Mouse (Mus musculus): Measurements from ENCODE around the gene Kcnb1.

Gene Kcnb1

GRCm38 (mm10) chr2:167125781-167126180 lies 64.2 kb downstream of the Kcnb1 start:
- DNase-seq, result no peak

- DNase-seq, result no peak
Measured at GRCm38 (mm10) chr2:167123936-167124335, 66.0 kb downstream of the Kcnb1 start.

- no peak for DNase-seq
Measured at GRCm38 (mm10) chr2:167122737-167123136, 67.2 kb downstream of the Kcnb1 start.

- DNase-seq, result no peak
Measured at GRCm38 (mm10) chr2:167121996-167122395, 68.0 kb downstream of the Kcnb1 start.

- no peak for DNase-seq
Measured at GRCm38 (mm10) chr2:167121228-167121627, 68.7 kb downstream of the Kcnb1 start.

- DNase-seq, result no peak
Measured at GRCm38 (mm10) chr2:167120186-167120830, 69.6 kb downstream of the Kcnb1 start.

- no peak for DNase-seq
Measured at GRCm38 (mm10) chr2:167118046-167118445, 71.9 kb downstream of the Kcnb1 start.

GRCm38 (mm10) chr2:167112737-167113136 lies 77.2 kb downstream of the Kcnb1 start:
- peak; percentile 79 for DNase-seq

GRCm38 (mm10) chr2:167112259-167112658 lies 77.7 kb downstream of the Kcnb1 start:
- DNase-seq, result no peak

- DNase-seq, result no peak
Measured at GRCm38 (mm10) chr2:167109506-167109905, 80.4 kb downstream of the Kcnb1 start.

GRCm38 (mm10) chr2:167103546-167103945 lies 86.4 kb downstream of the Kcnb1 start:
- DNase-seq, result no peak

- DNase-seq, result peak; percentile 87
Measured at GRCm38 (mm10) chr2:167101743-167102441, 88.1 kb downstream of the Kcnb1 start.

- no peak for DNase-seq
Measured at GRCm38 (mm10) chr2:167094688-167095087, 95.3 kb downstream of the Kcnb1 start.

GRCm38 (mm10) chr2:167093171-167093900 lies 96.6 kb downstream of the Kcnb1 start:
- no peak for DNase-seq

GRCm38 (mm10) chr2:167090271-167090670 lies 99.7 kb downstream of the Kcnb1 start:
- no peak for DNase-seq

GRCm38 (mm10) chr2:167086836-167087235 lies 103.1 kb downstream of the Kcnb1 start:
- DNase-seq, result no peak

GRCm38 (mm10) chr2:167086092-167086491 lies 103.9 kb downstream of the Kcnb1 start:
- DNase-seq, result no peak

GRCm38 (mm10) chr2:167081639-167082038 lies 108.3 kb downstream of the Kcnb1 start:
- DNase-seq, result no peak

- DNase-seq, result no peak
Measured at GRCm38 (mm10) chr2:167081135-167081534, 108.8 kb downstream of the Kcnb1 start.

- no peak for DNase-seq
Measured at GRCm38 (mm10) chr2:167080387-167080786, 109.6 kb downstream of the Kcnb1 start.

- DNase-seq, result no peak
Measured at GRCm38 (mm10) chr2:167079535-167080257, 110.3 kb downstream of the Kcnb1 start.

GRCm38 (mm10) chr2:167078931-167079495 lies 110.9 kb downstream of the Kcnb1 start:
- DNase-seq, result no peak

GRCm38 (mm10) chr2:167078486-167078885 lies 111.5 kb downstream of the Kcnb1 start:
- DNase-seq, result no peak
